In genomic region chr8:57653056-57653767, GRCm38 (mm10) we compare ENCODE assay signal across 8 mouse cellular contexts. TPM values are rescaled to one million over a fixed set of nuclear protein-coding genes. Genes with fewer than 3 reads are reported as not detected.
A peak's percentile ranks its signal among the peaks of the same experiment; 100 is the strongest.
DNase-seq lines count a peak whose midpoint lies in the region; ATAC-seq lines count a peak whose summit lies in the region.

No protein-coding gene starts in this region.

- H3K27me3 ChIP-seq in neural tube, embryonic 14.5 days (ENCODE audit: control insufficient read depth, insufficient read depth, low read length): no peaks in the 10 kb centered on the region

- H3K4me1 ChIP-seq in neural tube, embryonic 14.5 days (ENCODE audit: control insufficient read depth, insufficient read depth, low read length): peaks cover 6% of the 10 kb centered on the region; the same call in 1 of the 2 replicates

- DNase-seq in 3134 (ENCODE audit: extremely low read depth, insufficient read length, low spot score) (peak; percentile 76), R1 (ENCODE audit: low read depth, low spot score) (peak; percentile 46)
- peak; percentile 40 to 48 for DNase-seq in cerebellum, postnatal 36 days
- peak; percentile 47 to 53 for DNase-seq in heart, adult 18-20 months
- DNase-seq in kidney, adult 11 months: peak; percentile 40
- DNase-seq in lung, adult 18-20 months: peak; percentile 30 to 55
- peak; percentile 56 to 57 for DNase-seq in thymus, adult 18-20 months

- H3K9me3 ChIP-seq in neural tube, embryonic 14.5 days (ENCODE audit: control insufficient read depth, low read length): no peaks in the 10 kb centered on the region

- peak; percentile 85 for ATAC-seq in neural tube, embryonic 14.5 days (ENCODE audit: low read depth)

- H3K36me3 ChIP-seq in neural tube, embryonic 14.5 days (ENCODE audit: control insufficient read depth, insufficient read depth, low read length): no peaks in the 10 kb centered on the region

- H3K27ac ChIP-seq in neural tube, embryonic 14.5 days (ENCODE audit: low read depth, low read length): no peak overlapping the region

- H3K4me2 ChIP-seq in neural tube, embryonic 14.5 days (ENCODE audit: low read depth, low read length): peak overlapping the region; percentile 91

- H3K4me3 ChIP-seq in neural tube, embryonic 14.5 days (ENCODE audit: low read depth, low read length): peak overlapping the region; percentile 91

- under 1% methylated on average over 25 of the region's 38 CpGs for WGBS in neural tube, embryonic 14.5 days

- H3K9ac ChIP-seq in neural tube, embryonic 14.5 days (replicated peaks; ENCODE audit: low read depth, low read length): no peak overlapping the region; the same call in 1 of the 2 replicates

RNA-seq across cellular contexts. Expression of gene Galnt7, which starts 0.4 kb away (rescaled TPM):
- total RNA-seq in heart, adult 18-20 months (2021): 1 to 10 TPM; 4.9 to 5.6 TPM
- polyA plus RNA-seq in neural tube, embryonic 14.5 days (2014; fragmentation: Nextera tagmentation; extraction: Ambion mirVana): 14.7 and 15.0 TPM in 2 replicates
